Mouse (Mus musculus): ENCODE results near the gene Usp46. TPM values are rescaled to one million over a fixed set of nuclear protein-coding genes. Genes with fewer than 3 reads are reported as not detected.

Gene Usp46
- polyA plus RNA-seq, 1 experiment from 2014 or later = 33.0 TPM

- Histone ChIP-seq H3K27ac (ENCODE audit: low read depth, low read length) (no peak overlapping the region), H3K4me1 (ENCODE audit: control insufficient read depth, insufficient read depth, low read length) (peaks cover 3% of the 10 kb centered on the region; the same call in 1 of the 2 replicates), H3K9me3 (ENCODE audit: control insufficient read depth, low read length) (no peaks in the 10 kb centered on the region), H3K27me3 (ENCODE audit: control insufficient read depth, insufficient read depth, low read length) (no peaks in the 10 kb centered on the region), H3K4me2 (ENCODE audit: low read depth) (no peak overlapping the region), H3K36me3 (ENCODE audit: control insufficient read depth, insufficient read depth, low read length) (no peaks in the 10 kb centered on the region), H3K9ac (ENCODE audit: low read length) (no peak overlapping the region), H3K4me3 (ENCODE audit: low read depth, low read length) (no peak overlapping the region)
- DNase-seq (ENCODE audit: low spot score) (no peak), ATAC-seq (ENCODE audit: insufficient read depth, low FRiP score, low TSS enrichment) (no peak)
- WGBS = 77% methylated on average over 7 of the region's 7 CpGs
Measured at GRCm38 (mm10) chr5:74044591-74044990, 23.6 kb downstream of the Usp46 start.

GRCm38 (mm10) chr5:74042796-74043340, 25.4 kb downstream of the Usp46 start:
- 78% methylated on average over 6 of the region's 6 CpGs for WGBS
- no peak for ATAC-seq (ENCODE audit: insufficient read depth, low FRiP score, low TSS enrichment)

GRCm38 (mm10) chr5:74040541-74040940, 27.7 kb downstream of the Usp46 start:
- Histone ChIP-seq H3K36me3 (ENCODE audit: control insufficient read depth, insufficient read depth, low read length) (0 out of 2 replicates have a peak, but pooled peaks cover under 1% of the 10 kb centered on the region), H3K27me3 (ENCODE audit: control insufficient read depth, insufficient read depth, low read length) (no peaks in the 10 kb centered on the region), H3K27ac (ENCODE audit: low read depth, low read length) (no peak overlapping the region), H3K9ac (ENCODE audit: low read length) (no peak overlapping the region), H3K9me3 (ENCODE audit: control insufficient read depth, low read length) (no peaks in the 10 kb centered on the region), H3K4me2 (ENCODE audit: low read depth) (no peak overlapping the region), H3K4me3 (ENCODE audit: low read depth, low read length) (no peak overlapping the region), H3K4me1 (ENCODE audit: control insufficient read depth, insufficient read depth, low read length) (peaks cover 3% of the 10 kb centered on the region; the same call in 1 of the 2 replicates)
- ATAC-seq (ENCODE audit: insufficient read depth, low FRiP score, low TSS enrichment) (no peak), DNase-seq (ENCODE audit: low spot score) (no peak)
- 92% methylated on average over 4 of the region's 4 CpGs for WGBS

More at GRCm38 (mm10) chr5:74042796-74043340, 25.4 kb downstream of the Usp46 start:
- no peak overlapping the region for H3K27ac ChIP-seq (ENCODE audit: low read depth, low read length)
- no peak overlapping the region for H3K4me2 ChIP-seq (ENCODE audit: low read depth)
- peaks cover 3% of the 10 kb centered on the region; the same call in 1 of the 2 replicates for H3K4me1 ChIP-seq (ENCODE audit: control insufficient read depth, insufficient read depth, low read length)
- no peak overlapping the region for H3K9ac ChIP-seq (ENCODE audit: low read length)
- H3K4me3 ChIP-seq (ENCODE audit: low read depth, low read length) = no peak overlapping the region
- H3K36me3 ChIP-seq (ENCODE audit: control insufficient read depth, insufficient read depth, low read length) = no peaks in the 10 kb centered on the region
- H3K9me3 ChIP-seq (ENCODE audit: control insufficient read depth, low read length) = no peaks in the 10 kb centered on the region
- DNase-seq (ENCODE audit: low spot score) = no peak
- no peaks in the 10 kb centered on the region for H3K27me3 ChIP-seq (ENCODE audit: control insufficient read depth, insufficient read depth, low read length)

- Histone ChIP-seq H3K36me3 (ENCODE audit: control insufficient read depth, insufficient read depth, low read length) (peaks cover 2% of the 10 kb centered on the region; the same call in 1 of the 2 replicates), H3K4me1 (ENCODE audit: control insufficient read depth, insufficient read depth, low read length) (no peaks in the 10 kb centered on the region), H3K4me3 (ENCODE audit: low read depth, low read length) (no peak overlapping the region), H3K4me2 (ENCODE audit: low read depth) (no peak overlapping the region), H3K9ac (ENCODE audit: low read length) (no peak overlapping the region), H3K27me3 (ENCODE audit: control insufficient read depth, insufficient read depth, low read length) (no peaks in the 10 kb centered on the region), H3K9me3 (ENCODE audit: control insufficient read depth, low read length) (no peaks in the 10 kb centered on the region), H3K27ac (ENCODE audit: low read depth, low read length) (no peak overlapping the region)
- no peak for DNase-seq (ENCODE audit: low spot score)
- 81% methylated on average over 2 of the region's 2 CpGs for WGBS
- no peak for ATAC-seq (ENCODE audit: insufficient read depth, low FRiP score, low TSS enrichment)
Measured at GRCm38 (mm10) chr5:74035454-74035853, 32.8 kb downstream of the Usp46 start.

DNA sequence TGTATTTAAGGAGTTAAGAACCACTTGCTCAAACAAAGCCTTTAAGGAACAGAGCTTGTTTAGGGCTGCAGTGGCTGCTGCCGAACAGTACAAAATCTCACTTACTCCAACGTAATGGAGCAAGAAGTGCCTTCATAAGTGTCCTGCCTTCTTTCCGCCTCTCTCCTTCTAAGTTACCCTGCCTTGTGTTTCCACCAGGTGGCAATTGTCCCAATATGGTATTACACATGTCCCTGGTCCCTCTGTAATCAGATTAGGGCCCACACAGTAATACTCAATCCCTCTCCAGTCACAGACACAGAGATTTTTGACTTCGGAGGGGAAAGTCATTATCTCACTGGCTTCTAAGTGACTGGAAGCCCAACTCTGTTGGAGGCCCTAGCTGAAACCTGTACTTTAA, 34.1 kb downstream of the Usp46 start:
- Histone ChIP-seq H3K36me3 (ENCODE audit: control insufficient read depth, insufficient read depth, low read length) (peaks cover 2% of the 10 kb centered on the region; the same call in 1 of the 2 replicates), H3K27ac (ENCODE audit: low read depth, low read length) (no peak overlapping the region), H3K4me2 (ENCODE audit: low read depth) (no peak overlapping the region), H3K4me1 (ENCODE audit: control insufficient read depth, insufficient read depth, low read length) (no peaks in the 10 kb centered on the region), H3K9me3 (ENCODE audit: control insufficient read depth, low read length) (no peaks in the 10 kb centered on the region), H3K9ac (ENCODE audit: low read length) (no peak overlapping the region), H3K27me3 (ENCODE audit: control insufficient read depth, insufficient read depth, low read length) (no peaks in the 10 kb centered on the region), H3K4me3 (ENCODE audit: low read depth, low read length) (no peak overlapping the region)
- DNase-seq (ENCODE audit: low spot score) = no peak
- 86% methylated on average over 4 of the region's 4 CpGs for WGBS
- ATAC-seq (ENCODE audit: insufficient read depth, low FRiP score, low TSS enrichment) = no peak

DNA sequence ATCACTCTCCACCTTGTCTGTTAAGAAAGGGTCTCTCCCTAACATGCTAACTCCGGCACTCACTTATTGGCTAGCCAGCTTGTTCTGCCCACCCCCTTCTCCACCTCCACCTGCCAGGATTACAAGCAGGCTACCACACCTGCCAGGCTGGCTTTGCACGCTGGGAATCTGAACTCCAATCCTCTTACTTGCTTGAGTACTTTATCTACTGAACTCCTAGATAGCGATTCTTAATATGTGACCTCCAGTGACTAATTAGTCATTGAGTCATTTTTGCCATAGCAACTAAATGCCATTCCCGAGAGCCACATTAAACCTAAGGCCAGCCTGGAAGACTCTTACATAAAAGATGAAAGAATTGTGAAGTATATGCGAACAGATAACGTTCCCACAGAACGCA, 38.4 kb downstream of the Usp46 start:
- H3K9ac ChIP-seq (ENCODE audit: low read length) = no peak overlapping the region
- 81% methylated on average over 7 of the region's 7 CpGs for WGBS
- no peak overlapping the region for H3K4me3 ChIP-seq (ENCODE audit: low read depth, low read length)
- H3K4me1 ChIP-seq (ENCODE audit: control insufficient read depth, insufficient read depth, low read length) = no peaks in the 10 kb centered on the region
- no peak overlapping the region for H3K4me2 ChIP-seq (ENCODE audit: low read depth)
- ATAC-seq (ENCODE audit: insufficient read depth, low FRiP score, low TSS enrichment) = no peak
- DNase-seq (ENCODE audit: low spot score) = no peak
- H3K36me3 ChIP-seq (ENCODE audit: control insufficient read depth, insufficient read depth, low read length) = no peaks in the 10 kb centered on the region; the same call in 1 of the 2 replicates
- no peaks in the 10 kb centered on the region for H3K27me3 ChIP-seq (ENCODE audit: control insufficient read depth, insufficient read depth, low read length)
- no peak overlapping the region for H3K27ac ChIP-seq (ENCODE audit: low read depth, low read length)
- no peaks in the 10 kb centered on the region for H3K9me3 ChIP-seq (ENCODE audit: control insufficient read depth, low read length)

- Histone ChIP-seq H3K27ac (ENCODE audit: low read depth, low read length) (no peak overlapping the region), H3K9ac (ENCODE audit: low read length) (no peak overlapping the region), H3K4me2 (ENCODE audit: low read depth) (no peak overlapping the region), H3K36me3 (ENCODE audit: control insufficient read depth, insufficient read depth, low read length) (no peaks in the 10 kb centered on the region; the same call in 1 of the 2 replicates), H3K9me3 (ENCODE audit: control insufficient read depth, low read length) (no peaks in the 10 kb centered on the region), H3K4me1 (ENCODE audit: control insufficient read depth, insufficient read depth, low read length) (no peaks in the 10 kb centered on the region), H3K4me3 (ENCODE audit: low read depth, low read length) (no peak overlapping the region), H3K27me3 (ENCODE audit: control insufficient read depth, insufficient read depth, low read length) (no peaks in the 10 kb centered on the region)
- ATAC-seq (ENCODE audit: insufficient read depth, low FRiP score, low TSS enrichment) = no peak
- 95% methylated on average over 25 of the region's 25 CpGs for WGBS
- no peak for DNase-seq (ENCODE audit: low spot score)
Measured at GRCm38 (mm10) chr5:74028691-74029479, 39.3 kb downstream of the Usp46 start.

GRCm38 (mm10) chr5:74028221-74028620, 40.0 kb downstream of the Usp46 start:
- 90% methylated on average over 2 of the region's 2 CpGs for WGBS
- Histone ChIP-seq H3K36me3 (ENCODE audit: control insufficient read depth, insufficient read depth, low read length) (no peaks in the 10 kb centered on the region; the same call in 1 of the 2 replicates), H3K4me2 (ENCODE audit: low read depth) (no peak overlapping the region), H3K9me3 (ENCODE audit: control insufficient read depth, low read length) (no peaks in the 10 kb centered on the region), H3K27me3 (ENCODE audit: control insufficient read depth, insufficient read depth, low read length) (no peaks in the 10 kb centered on the region), H3K9ac (ENCODE audit: low read length) (no peak overlapping the region), H3K27ac (ENCODE audit: low read depth, low read length) (no peak overlapping the region), H3K4me1 (ENCODE audit: control insufficient read depth, insufficient read depth, low read length) (no peaks in the 10 kb centered on the region), H3K4me3 (ENCODE audit: low read depth, low read length) (no peak overlapping the region)
- ATAC-seq (ENCODE audit: insufficient read depth, low FRiP score, low TSS enrichment) = no peak
- no peak for DNase-seq (ENCODE audit: low spot score)

- H3K4me3 ChIP-seq (ENCODE audit: low read depth, low read length) = no peak overlapping the region
- no peak overlapping the region for H3K4me2 ChIP-seq (ENCODE audit: low read depth)
- H3K27me3 ChIP-seq (ENCODE audit: control insufficient read depth, insufficient read depth, low read length) = no peaks in the 10 kb centered on the region
- H3K4me1 ChIP-seq (ENCODE audit: control insufficient read depth, insufficient read depth, low read length) = no peaks in the 10 kb centered on the region
- H3K36me3 ChIP-seq (ENCODE audit: control insufficient read depth, insufficient read depth, low read length) = peaks cover 2% of the 10 kb centered on the region; the same call in 1 of the 2 replicates
- DNase-seq (ENCODE audit: low spot score) (no peak), ATAC-seq (ENCODE audit: insufficient read depth, low FRiP score, low TSS enrichment) (no peak)
- H3K9ac ChIP-seq (ENCODE audit: low read length) = no peak overlapping the region
- no peak overlapping the region for H3K27ac ChIP-seq (ENCODE audit: low read depth, low read length)
- 93% methylated on average over 4 of the region's 4 CpGs for WGBS
- H3K9me3 ChIP-seq (ENCODE audit: control insufficient read depth, low read length) = peaks cover 2% of the 10 kb centered on the region; the same call in 1 of the 2 replicates
Measured at GRCm38 (mm10) chr5:74020506-74020905, 47.7 kb downstream of the Usp46 start.
